Mouse (Mus musculus) inflammation-experienced regulatory T-cells, adult 6 months (primary cell): ENCODE measurements around the gene Lsm14a. TPM values are rescaled to one million over a fixed set of nuclear protein-coding genes. Genes with fewer than 3 reads are reported as not detected.
A peak's percentile ranks its signal among the peaks of the same experiment; 100 is the strongest.

ENCODE experiments used
- ATAC-seq: one replicate; pipeline ENCODE4 v1.8.0; 2017
- polyA plus RNA-seq, 3 experiments: library from polyadenylated mRNA; unstranded; fragments of 100-300 nt; shearing (Covaris generic); gene quantifications; one replicate each; pipeline ENCODE4 v1.2.1; 2017

Gene Lsm14a
- polyA plus RNA-seq: 10 to 100 TPM; 40.0 to 47.5 (median 41.5) TPM

DNA sequence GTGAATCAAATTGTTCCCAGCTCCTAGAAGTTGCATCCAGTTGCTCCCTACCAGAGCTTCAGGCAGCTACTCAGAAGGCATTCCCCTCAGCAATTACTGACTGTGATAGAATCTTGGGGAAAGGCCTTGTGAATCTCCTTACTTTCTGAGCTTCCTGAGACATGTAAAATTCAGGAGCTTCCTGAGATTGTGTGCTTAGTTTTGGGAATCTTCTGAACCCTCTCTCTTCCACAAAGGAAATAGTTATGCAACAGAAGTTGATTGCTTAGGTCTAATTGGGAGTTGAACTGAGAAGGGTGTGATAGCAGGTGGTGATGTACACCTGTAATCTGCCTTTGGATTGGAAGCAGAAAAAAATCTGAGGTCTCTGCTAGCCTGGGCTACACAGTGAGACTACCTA is at the start of gene Lsm14a:
TSS of gene Lsm14a (minus strand) at position 101 of the 400 bp plus-strand sequence.
- ATAC-seq: no peak

DNA sequence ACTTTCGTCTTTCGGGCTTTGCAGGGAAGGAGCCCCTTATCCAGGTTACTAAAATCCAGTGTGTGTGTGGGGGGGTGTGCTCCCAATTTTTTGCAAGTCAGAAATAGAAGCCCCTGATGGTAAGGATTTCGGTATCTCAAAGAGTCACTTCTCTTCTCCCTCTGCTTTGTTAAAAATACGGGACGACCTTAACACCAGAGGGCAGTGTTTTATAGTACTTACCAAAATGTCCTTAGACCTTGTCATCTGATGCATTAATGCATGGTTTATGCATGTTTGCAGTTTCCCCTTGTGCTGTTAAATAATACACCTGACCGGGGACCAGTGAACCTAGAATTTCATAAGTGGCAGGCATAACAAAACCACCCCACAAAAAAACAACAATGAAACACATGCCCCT is 45.8 kb upstream of the Lsm14a start:
- no peak for ATAC-seq

DNA sequence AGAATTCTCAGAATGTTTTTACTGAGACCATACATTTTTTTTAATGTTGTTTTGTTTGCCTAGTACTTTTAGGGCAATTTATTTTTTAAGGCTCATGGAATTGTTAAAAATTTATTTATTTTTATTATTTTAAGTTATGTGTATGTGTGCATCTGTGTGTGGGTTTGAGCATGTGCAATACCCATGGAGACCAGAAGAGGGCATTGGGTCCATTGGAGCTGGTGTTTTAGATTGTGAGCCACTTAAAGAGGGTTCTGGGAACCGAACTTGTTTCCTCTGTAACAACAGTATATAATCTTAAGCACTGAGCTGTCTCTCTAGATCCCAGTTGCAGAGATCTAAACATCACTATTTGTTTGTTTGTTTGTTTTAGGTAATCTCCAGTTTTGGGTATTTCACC is 40.5 kb upstream of the Lsm14a start:
- no peak for ATAC-seq

DNA sequence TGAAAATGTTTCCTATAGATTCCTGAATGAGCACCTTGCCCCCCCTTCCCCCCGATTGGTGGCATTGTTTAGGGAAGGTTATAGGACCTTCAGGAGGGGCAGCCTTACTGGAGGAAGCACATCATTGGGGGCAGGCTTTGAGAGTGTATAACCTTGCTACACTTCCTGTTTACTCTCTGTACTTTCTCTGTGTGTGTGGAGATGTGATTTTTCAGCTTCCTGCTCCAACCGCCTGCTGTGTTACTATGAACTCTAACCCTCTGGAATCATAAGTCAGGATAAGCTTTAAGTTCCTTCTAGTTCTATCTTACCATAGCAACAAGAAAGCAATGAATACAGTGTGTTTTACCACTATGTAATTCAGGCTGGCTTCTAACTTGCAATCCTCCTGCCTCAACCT is 28.1 kb upstream of the Lsm14a start:
- ATAC-seq: no peak

DNA sequence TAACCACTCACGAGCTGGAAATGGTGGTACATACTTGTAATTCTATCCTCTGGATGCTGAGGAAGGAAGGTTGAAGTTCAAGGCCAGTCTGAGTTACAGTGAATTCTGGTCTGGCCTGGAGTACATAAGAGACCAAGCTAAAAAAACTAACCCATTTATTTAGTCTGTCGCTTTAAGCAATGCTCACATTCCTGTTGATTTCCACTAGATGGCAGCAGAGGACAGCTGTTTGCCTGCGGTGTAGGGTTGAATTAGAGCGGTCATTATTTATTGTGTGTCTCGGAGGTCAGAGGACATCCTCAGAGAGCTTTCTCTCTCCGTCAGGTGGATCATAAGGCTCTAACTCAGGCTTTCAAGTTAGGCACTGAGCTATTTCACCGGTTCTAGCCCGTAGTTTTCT is 14.4 kb upstream of the Lsm14a start:
- ATAC-seq: peak; percentile 82

DNA sequence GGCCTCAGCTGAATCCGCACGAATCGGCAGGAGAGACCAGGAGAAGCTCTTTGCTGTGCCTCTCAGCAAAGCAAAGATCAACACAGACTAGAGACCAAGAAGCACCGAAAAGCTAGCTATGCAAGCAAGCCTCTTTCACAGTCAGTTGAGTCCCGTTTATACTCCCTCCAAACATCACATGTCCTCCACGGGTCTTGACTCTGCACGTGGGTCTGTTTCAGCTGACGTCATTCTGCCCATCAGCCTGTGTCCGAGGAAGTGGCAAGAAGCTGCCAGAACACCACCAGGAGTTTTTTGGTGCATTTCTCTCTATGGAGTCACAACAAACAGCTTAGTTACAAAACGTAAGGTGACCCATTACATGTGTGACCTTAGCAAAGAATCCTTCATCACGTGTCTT is 10.8 kb upstream of the Lsm14a start:
- no peak for ATAC-seq

DNA sequence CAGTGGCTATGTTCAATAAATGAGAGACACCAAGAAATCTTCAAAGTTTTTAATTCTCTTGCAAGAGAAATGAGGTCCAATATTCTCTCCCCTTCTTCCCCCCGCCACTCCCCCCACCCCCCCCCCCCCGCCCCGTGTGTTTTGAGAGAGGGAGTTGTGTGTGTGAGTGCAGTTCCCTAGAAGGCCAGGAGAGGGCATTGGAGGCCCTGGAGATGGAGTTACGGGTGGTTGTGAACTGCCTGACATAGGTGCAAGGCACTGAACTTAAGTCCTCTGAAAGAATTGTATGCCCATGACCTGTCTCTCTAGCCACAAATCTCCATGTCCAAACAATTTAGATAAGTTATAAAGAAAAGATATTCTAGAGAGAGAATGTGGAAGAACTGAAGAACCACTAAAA is 7.0 kb upstream of the Lsm14a start:
- ATAC-seq: no peak

DNA sequence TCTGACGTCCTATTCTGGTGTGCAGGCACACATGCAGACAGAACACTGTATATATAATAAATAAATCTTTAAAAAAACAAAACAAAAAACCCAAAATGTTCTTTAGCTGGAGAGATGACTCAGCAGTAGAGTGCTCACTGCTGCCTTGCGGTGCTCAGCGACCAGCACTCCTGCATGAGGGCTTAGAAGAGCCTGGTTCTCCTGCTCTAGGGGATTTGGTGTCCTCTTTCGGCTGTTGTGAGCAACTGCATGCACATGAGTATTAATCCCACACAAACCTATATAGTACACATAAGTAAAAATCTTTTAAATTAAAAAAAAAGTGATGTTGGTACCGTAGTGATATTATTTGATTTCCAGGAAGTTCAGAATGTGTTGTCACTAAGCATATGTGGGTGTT is 5.7 kb upstream of the Lsm14a start:
- no peak for ATAC-seq

DNA sequence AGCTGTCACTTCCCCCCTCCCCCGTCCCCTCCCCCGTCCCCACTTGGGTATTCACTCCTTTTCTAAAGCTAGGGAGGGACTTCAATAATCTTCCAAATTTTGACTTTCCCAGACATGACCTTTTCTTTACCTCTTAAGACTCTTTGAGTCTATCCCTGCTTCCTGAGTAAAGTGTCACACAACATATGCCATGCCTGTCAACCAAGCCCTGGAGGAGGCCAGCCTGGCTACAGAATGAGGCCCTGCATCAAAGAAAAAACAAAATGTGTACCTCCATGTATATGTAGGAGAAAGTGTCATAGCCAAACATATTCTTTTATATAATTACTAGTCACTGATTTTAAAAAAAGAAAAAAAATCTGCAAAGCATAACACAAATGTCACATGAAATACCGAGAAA is 3.7 kb upstream of the Lsm14a start:
- no peak for ATAC-seq

DNA sequence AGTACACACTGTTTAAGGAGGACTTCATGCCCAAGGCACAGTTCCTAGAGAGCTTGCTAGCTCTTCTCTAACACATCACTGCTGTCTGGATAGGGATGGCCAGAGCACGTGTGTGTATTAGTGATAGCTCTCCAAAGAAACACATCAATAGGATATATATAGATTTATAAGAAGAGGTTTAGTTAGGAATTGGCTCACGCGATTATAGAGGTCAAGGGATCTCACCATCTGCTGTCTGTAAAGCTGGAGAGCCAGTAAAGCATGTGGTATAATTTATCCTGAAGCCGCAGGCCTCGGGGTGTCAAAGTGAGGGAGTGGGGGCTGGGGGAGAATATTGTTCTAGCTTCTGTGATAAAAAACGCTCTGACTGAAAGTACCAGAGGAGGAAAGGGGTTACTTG is 2.6 kb upstream of the Lsm14a start:
- ATAC-seq: no peak

DNA sequence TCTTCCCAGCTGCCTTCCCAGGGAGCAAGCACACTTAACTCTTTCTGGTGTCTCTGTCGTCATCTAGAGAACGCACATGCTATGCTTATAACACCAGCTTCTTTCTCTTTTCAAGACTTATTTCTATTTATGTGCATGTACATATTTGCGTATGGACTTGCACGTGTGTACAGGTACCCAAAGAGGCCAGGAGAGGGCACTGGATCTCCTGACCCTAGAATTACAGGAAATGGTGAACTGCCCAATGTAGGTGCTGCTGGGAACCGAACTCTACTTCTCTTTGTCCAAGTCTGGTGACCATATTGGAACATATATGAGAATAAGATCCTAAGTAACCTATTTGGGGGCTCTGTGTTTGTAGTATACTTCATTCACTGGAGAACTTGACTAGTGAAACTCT is 1.5 kb upstream of the Lsm14a start:
- ATAC-seq: no peak

DNA sequence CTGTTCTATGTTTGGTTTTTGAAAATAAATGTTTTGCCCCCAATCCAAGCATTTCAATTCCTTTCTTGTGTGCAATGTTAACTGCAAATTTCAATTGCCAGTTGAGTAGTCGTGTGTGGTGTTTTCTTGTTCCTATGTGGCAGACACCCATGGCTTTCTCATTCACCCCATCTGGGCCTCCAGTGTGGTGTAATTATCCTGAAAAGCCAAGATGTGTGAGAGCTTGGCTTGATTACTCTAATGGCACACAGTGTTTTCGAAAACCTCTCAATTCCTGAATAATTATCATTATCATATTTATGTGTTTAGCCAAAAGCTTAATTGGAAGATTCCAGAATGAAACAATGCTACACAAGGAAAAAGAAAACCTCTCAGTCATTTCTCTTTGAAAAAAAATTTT is 976 bp upstream of the Lsm14a start:
- no peak for ATAC-seq

DNA sequence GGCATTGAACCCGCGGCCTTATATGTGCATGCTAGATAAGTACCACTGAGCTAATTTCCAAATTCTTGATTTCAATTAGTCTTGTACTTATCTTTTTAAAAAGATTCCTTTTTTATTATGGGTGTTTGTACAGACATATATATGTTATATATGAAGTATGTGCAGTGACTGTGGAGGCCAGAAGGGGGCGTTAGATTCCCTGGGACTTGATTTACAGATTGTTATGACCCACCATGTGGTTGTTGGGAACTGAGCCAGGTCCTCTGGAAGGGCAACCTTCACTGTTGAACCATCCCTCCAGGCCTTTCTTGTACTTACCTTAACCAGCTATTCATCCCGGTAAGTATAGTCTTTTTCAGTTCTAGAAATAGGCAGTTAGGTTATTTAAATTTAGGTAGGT is 780 bp downstream of the Lsm14a start:
- ATAC-seq: no peak

DNA sequence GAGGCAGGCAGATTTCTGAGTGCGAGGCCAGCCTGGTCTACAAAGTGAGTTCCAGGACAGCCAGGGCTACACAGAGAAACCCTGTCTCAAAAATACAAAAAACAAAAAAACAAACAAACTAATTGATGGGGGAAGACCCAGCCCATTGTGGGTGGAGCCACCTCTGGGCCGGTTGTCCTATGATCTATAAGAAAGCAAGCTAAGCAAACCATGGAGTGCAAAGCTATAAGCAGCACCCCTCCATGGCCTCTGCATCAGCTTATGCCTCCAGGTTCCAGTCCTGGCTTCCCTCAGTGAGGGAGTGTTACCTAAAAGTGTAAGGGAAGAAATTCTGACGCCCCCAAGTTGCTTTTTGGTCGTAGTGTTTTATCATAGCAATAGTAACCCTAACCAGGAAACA is 1.4 kb downstream of the Lsm14a start:
- ATAC-seq: no peak

DNA sequence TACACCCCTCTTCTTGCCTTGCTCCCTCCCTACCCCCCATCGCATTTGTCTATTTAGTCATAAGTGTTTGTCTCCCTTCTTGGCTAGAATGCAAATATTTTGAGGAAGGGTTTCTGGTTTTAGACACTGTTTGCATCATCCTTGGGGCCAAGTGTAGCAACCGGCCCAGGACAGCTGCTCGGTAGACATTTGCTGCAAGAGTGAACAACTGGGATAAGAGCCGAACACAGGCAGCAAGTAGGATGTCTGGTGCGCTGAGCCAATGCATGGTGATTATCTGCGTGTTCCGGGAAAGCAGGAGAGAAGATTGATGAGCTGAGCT is 2.3 kb downstream of the Lsm14a start:
- no peak for ATAC-seq

DNA sequence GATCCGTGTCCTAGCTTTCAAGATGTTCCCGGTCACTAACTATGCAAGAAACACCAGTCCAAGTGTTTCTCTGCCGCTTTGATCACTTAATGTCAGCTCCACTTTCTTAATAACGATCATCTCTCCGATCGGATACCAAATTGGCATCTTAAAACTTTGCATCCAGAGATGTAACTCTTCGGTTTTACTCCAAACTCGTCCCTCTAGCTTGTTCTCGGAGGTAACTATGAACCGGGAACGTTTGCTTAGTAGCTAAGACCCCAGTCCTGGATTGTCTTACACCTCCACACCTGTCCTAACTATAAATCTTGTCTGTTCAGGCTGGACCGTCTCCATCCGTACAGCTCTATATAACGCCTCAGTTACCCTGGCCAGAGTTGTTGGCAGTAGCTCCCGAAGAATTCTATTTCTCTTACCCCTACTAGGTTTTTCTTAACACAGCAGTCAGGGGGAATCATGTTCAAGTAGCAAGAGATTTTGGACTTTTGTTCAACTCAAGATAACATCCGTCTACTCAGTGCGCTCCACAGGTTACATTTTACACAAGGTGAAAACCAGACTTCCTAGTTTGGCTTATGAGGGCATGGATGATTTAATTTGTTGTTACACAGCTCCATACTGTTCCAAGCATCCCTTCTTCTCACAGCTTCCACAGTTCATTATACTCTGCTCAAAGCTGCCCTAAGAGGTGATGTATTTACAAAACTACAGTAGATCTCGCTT is 2.8 kb downstream of the Lsm14a start:
- no peak for ATAC-seq

DNA sequence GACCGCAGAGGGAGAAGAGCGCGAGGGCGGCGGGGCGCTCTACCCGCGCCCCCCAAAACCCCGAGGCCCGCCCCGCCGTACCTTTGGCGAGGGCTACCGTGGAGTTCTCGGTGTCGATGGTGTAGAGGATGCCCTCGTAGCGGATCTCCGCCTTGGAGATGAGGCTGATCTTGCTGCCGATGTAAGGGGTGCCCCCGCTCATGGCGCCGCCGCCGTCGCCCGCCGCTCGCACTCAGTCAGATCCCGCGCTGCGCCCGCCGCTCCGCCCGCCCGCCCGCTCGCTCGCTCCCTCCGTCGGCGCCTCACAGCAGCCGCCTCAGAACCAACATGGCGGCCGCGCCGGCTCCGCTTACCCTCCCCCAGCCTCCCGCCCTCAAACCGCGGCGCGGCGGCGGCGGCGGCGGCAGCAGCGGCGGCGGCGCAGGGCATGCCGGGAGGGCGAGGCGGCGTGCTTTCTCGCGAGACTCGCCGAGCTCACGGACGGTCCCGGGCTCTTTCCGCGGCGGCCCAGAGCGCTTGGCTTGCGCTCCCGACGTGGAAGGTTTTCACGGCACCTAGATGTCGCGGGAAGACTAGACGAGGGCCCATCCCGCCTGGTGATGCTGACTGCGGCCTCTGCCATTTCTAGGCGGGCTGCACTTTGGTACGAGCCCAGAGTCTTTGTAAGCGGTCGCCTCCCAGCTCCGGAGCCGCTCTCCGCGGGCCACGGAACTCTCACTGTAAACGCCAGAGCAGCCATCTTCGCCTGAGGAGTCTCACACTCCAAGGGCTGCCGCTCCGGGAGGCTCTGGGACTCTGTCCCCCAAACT is 3.6 kb downstream of the Lsm14a start:
- ATAC-seq: peak; percentile 70

DNA sequence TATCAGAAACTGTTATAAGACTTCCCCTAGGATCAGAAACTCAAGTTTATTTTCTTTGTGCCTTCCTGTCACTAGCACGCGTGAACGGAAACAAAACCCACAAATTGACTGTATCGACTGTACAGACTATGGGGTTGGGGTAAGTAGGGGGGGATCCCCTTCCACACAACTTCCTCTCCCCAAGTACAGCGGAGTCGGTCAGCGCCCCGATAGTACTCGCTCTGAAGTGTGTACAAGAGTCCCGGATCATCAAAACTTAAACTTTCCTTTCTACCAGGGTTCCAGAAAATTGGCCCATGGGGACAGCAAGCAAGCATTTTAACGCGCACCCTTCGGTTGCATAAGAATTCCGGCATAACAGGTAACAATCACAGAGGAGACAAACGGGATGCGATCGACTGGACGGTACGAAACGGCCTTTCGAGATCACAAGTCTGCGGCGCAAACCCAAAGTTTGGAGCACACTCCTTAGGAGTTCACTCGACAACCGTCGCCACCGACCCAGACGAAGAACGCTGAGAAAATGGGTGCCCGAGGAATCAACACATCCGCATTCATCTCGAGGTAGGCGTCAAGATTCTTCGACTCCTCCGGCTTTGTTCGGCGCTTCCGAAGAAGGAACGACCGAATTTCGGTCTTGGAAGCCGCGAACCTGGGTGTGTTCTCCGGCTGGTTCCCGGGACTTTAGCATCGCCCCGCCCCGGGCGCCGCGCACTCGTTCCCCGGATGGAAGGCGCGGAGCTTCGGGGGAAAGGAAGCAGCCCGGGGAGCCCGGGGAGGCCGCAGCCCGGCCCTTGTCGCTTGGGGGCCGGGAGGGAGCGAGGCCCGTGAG is 4.5 kb downstream of the Lsm14a start:
- ATAC-seq: peak; percentile 81

DNA sequence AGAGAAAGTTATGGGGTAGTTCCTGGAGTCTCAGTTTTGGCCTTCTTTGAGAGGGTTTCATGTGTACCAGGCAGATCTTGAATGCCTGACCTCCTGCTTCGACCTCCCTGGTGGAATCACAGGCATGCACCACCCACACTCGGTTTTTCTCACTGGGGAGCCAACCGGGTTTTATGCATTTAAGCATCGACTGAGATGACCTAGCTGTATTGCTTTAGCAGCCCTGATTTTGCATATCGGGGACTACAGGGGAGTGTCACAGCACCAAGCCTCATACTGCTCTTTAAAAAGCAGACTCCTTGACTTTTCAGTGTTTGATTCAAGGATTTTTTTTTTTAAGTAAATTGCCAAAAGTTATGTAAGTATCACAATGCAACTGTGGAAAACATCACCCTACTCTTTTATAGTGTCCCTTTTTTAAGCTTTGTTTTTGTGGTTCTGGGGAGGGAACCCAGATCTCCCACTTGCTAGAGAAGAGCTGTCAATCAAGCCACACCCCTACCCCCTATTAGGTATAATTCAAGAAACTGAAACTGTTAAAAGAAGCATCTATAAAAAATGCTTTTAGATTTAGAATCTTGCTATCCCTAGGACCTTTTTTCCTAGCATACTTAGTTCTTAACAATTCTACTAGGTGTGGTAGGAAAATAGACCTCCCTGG is 5.2 kb downstream of the Lsm14a start:
- ATAC-seq: peak; percentile 25

DNA sequence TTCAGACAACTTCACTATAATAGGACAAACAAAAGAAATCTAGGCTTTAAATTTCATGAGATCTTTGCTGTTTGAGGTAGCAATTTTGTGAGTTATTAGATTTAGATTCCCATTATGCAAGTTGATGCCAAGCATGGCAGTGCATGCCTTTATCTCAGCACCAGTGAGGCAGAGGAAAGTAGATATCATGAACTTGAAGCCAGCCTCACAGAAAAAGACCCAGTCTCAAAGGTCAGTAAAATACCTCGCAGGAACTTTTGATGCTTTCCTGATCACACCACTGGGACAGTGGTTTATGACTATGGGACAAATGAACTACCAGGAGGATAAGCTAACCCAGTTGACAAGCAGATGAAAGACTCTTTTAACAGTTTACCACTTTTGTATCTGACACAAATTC is 10.3 kb downstream of the Lsm14a start:
- ATAC-seq: no peak

DNA sequence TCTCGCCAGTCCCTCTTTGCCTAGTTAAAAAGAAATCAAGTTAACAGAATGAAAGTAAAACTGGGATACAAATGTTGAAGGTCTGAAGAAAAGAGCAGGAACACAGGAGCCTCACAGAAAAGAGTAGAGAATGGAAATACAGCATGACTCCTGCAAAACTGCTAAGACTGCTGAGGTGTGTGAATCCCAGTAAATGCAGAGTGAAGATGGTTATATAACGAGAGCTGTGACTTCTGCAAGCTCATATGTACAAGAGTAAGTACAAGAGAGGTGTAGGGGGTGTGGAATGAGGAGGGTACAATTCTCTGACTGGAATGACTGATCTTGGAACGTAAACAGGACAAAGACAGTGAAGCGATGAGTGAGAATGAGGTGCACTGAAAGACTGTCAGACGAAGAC is 11.4 kb downstream of the Lsm14a start:
- ATAC-seq: no peak

DNA sequence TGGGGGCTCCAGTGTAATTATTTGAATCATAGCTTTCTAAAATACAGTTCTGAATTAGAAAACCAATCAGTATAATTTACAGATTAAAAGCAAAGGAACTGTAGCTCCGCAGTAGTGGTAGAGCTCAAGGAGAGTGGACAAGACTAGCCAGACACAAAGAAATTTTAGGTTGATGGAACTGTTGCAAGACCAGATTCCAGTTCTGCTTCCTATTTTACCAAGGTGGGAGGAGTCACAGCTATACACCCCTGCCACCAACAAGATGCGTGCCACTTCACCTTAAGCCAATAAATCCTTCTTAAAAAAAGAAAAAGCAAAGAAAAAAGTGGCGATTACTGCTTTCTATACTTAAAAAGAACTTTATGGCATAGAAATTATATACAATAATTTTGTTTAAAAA is 12.8 kb downstream of the Lsm14a start:
- ATAC-seq: no peak

DNA sequence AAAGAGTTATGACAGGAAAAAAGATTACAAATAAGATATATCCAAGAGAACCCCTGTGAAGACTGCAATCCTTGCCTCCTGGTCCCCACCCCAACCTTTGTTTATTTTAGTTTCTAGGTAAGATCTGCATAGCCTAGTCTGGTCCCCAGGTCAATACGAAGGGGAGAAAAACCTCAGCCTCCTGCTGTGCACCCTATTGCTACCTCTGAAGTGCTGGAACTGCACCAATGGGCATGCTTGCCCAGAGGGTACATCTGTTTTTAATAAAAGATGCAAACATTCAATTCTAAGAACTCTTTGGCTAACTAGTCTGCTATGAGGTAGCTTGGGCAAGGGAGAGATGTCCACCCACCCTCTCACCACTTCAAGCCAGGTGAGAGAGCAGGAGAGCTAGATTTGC is 19.2 kb downstream of the Lsm14a start:
- no peak for ATAC-seq
